Mouse (Mus musculus) gastrocnemius, postnatal 4 days (tissue): Measurements from ENCODE around the gene Cish. TPM values are rescaled to one million over a fixed set of nuclear protein-coding genes. Genes with fewer than 3 reads are reported as not detected.

ENCODE experiments used
- DNase-seq, 2 experiments: peaks; one replicate each; pipeline ENCODE4 v3.0.0; 2021 to 2022; ENCODE audit warnings: low spot score in 2 of 2, mixed read lengths in 2 of 2
- total RNA-seq, 2 experiments: library from RNA; stranded (reverse); gene quantifications; 2 replicates each; pipeline ENCODE4 v1.2.3; 2021

Gene Cish
- total RNA-seq, 2 experiments from 2014 or later = 17.3 to 21.7 TPM

- no peak for DNase-seq
These were observed 20.1 kb upstream of the Cish start for GRCm38 (mm10) chr9:107275710-107276109.

DNA sequence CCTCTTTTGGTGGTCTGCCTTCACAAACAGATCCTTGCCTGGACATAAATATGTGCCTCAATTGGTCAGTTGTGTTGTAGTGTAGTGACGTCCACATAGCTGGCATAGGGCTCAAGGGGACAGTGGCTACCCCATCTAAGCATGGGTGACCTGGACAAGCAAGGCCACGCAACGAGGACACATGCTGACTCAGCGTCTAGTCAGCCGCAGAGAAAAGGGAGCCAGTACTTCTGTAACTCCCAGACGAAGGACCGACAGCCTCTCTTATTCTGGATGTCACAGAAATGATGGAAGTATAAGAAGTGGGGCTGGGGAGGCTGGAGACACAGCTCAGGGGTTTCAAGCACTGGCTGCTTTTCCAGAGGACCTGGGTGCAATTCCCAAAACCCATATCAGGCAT, 18.2 kb upstream of the Cish start:
- no peak for DNase-seq

DNA sequence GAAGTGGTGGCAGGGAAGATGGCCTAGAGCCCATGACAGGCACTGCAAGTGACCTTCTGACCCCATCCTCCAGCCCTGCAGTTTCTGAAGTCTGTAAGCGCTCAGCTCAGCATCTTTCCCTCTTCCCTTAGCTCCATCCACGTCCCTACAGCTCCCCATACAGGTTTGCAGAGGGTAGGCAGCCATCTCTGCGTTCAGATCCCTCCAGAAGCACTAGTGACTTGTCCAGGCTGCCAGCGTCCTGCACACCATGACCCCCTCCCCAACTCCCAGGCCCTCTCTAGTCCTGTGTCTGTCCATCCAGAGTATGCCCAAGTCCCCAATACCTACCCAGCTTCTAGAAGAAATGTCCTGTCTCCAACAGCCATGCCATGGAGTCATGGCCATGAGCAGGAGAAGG, 17.7 kb upstream of the Cish start:
- no peak for DNase-seq

DNA sequence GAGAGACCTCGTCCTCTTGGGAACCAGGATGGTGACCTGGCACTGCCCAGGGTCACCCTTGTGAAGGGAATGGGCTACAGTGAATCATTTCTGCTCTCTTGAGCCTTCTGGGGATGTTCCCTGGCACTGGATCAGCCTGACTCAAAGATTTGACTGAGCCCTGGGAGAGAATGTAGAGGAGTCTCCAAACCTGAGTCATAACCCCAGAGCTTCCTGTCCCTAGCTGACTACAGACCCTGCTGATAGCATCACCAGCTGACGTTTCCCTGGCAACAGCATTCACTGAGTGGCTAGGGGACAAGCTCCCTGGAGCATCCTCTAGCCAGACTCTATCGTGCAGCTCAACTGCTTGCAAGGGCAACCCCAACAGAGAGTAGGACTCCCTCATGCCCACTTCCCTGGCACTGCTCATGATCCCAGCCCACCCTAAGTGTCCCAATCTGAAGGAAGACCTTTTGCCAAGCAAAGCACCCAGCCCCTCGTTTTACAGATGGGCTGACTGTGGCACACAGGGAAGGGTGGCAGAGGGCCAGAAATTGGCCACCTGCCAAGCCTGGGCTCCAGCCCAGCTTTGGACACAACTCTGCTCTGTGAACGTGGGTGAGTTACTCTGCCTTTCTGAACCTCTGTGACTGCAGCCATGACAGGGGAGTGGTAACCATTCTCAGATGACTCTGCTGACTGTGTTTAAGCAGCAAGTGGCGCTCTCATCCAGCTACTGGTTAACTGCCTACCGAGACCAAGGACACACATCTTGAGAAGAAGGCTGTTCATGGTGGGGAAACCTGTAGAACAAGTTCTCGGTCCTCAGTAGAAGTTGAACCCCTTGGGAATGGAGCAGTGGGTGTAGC, 17.1 kb upstream of the Cish start:
- no peak for DNase-seq

DNA sequence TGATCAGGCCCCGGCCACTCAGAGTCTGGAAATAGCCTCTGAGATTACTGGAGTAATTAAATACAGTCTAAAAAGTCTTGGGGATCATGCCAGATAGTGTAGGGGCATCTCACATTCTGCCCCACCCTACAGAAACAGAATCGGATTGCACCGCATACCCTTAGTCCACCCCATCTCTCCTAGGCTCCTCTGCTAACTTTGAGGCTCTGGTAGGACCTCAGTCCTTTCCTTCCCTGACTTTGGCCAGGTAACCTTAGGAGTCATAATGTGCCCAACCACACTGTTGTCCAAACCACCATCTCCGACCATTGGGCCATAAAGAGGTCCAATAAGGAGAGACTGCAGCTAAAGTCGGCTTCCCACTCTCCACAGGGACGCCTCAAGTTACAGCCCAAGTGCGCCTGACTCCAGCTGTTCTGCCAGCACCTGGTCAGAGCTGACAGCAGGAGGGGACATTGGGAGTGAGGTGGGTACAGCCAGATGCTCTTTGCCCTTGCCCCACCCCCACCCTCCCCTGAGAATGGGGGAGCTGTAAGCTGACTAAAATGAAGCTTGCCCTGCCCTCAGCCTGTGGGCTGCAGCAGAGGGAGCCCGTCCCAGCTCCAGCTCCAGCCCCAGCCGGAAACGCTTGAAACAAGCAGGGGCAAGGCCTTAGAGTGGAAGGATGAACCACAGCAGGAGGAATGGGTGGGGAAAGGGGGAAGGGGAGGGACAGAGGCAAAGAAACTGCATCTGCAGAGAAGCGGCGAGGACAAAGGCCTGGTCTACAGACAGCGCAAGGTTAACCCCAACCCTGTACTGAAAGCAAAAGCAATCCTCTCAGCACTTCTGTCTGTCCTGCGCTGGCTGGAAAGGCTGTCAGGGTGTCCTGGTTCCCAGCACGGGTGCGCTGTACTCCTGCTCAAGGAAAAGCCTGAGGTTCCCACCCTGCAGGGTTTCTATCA, 16.2 kb upstream of the Cish start:
- DNase-seq = peak in 1 of 2 experiments; percentile 29

GRCm38 (mm10) chr9:107280322-107281027, 15.4 kb upstream of the Cish start:
- DNase-seq = no peak

GRCm38 (mm10) chr9:107281241-107281987, 14.4 kb upstream of the Cish start:
- no peak for DNase-seq

DNA sequence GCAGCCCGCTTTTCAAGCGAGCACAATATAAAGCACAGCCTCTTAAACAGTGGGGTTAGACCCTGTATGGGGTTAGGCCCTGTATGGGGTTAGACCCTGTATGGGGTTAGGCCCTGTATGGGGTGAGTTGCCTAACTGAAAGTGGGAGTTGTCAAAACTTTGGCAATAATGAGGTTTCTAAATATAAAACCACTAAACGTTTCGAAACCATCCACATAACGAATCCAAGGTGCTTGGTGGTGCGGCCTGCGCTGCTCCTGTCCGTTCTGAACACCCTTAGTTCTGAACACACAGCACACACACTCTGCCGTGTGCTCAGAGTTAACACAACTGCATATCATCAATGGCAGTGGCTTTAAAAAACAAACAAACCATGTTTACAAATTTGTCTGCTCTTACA, 12.9 kb upstream of the Cish start:
- DNase-seq = no peak

DNA sequence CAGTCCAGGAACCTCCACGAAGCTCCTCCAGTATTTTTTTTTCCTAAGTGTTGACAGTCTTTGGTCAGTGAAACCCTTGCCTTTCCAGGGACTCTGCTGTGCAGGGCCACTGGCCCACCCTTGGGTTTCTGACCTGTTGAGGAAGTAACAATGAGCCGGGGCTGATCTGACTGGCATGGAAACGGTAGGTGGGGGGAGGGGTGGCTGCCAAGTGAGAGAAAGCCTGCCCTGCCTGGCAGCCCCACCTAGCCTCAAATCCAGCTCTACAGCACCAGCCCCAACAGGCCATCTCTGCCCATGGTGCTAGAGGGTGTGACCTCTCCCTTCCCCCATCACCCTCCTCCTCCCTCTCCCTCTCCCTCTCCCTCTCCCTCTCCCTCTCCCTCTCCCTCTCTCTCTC, 10.8 kb upstream of the Cish start:
- no peak for DNase-seq

- no peak for DNase-seq
These were observed 8.5 kb upstream of the Cish start for GRCm38 (mm10) chr9:107287294-107287693.

- no peak for DNase-seq
These were observed 7.6 kb upstream of the Cish start for GRCm38 (mm10) chr9:107288105-107288650.

GRCm38 (mm10) chr9:107288711-107289110, 7.1 kb upstream of the Cish start:
- no peak for DNase-seq

- peak; percentile 67 to 86 for DNase-seq
These were observed 6.4 kb upstream of the Cish start, which contains the start of gene Mapkapk3 for GRCm38 (mm10) chr9:107289211-107290076. TSS of gene Mapkapk3 (minus strand) at chr9:107289877.

DNA sequence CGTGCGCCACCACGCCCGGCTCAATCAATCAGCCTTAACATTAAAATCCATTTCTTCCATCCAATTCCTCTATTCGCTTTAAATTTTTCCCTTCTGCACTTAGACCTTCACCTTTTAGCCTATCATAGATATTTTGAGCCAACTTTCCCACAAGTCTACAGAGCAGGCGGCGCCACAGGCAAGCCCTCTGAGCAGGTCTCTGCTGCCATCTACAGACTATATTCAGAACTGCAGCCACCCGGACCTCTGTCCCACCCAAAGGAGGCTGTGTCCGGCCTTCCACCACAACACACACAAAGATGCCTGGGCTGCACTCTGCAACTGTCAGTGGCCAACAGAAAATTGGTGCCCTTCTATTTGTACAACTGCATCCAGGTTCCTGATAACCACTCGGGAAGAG, 4.9 kb upstream of the Cish start:
- DNase-seq = peak; percentile 73 to 82

GRCm38 (mm10) chr9:107294249-107294648, 1.6 kb upstream of the Cish start:
- peak; percentile 71 to 85 for DNase-seq

- no peak for DNase-seq
These were observed 210 bp upstream of the Cish start for GRCm38 (mm10) chr9:107295616-107296015.

- no peak for DNase-seq
These were observed 215 bp downstream of the Cish start for GRCm38 (mm10) chr9:107296041-107296440.

DNA sequence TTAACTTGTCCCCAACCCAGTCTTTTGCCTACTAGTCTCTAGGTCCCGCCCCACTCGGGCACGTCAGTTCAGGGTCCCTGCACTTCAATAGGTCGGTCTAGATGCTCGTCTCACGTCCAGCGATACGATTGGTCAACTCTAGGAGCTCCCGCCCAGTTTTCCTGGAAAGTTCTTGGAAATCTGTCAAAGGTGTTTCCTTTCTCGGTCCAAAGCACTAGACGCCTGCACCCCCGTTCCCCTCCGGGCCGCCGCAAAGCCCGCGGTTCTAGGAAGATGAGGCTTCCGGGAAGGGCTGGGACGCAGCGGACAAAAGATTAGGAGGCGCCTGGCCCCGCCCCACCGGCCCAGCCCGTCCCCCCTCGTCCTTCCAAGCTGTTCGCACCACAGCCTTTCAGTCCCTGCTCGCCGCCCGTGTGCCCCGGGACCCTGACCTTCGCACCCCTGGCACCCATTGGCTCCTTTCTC, 707 bp downstream of the Cish start:
- DNase-seq = peak; percentile 77 to 92

DNA sequence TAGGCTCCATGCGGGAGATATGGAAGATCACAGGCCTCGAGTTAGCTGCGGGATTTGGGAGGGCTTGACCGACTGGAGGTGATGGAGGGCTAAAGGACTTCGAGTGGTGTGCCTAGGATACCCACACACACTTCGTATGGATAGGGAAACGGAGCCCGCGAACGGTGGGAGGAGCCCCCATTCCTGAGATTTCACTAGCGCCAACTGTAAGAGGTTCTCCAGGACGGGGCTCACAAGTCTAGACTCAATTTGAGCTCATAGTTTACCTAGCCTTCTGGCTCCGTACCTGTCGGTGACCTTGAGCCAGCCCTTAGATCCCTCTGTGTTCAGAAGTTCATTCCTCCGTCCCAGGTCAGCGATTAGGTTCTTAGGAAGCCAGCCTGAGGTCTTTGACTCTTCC, 1.2 kb downstream of the Cish start:
- DNase-seq = no peak
